8 mouse cellular contexts compared by ENCODE assay signal in genomic region chr4:59360704-59361103, GRCm38 (mm10).
DNase-seq lines count a peak whose midpoint lies in the region; ATAC-seq and TF ChIP-seq lines count a peak whose summit lies in the region.

No protein-coding gene starts in this region.

- H3K36me3 ChIP-seq in intestine, postnatal 0 days (ENCODE audit: control insufficient read depth, insufficient read depth) = no peaks in the 10 kb centered on the region
- no peaks in the 10 kb centered on the region for H3K36me3 ChIP-seq in intestine, embryonic 15.5 days
- H3K36me3 ChIP-seq in kidney, embryonic 15.5 days = no peaks in the 10 kb centered on the region
- H3K36me3 ChIP-seq in liver, embryonic 11.5 days (ENCODE audit: control insufficient read depth, insufficient read depth, low read length) = peaks cover 3% of the 10 kb centered on the region
- H3K36me3 ChIP-seq in stomach, embryonic 15.5 days = no peaks in the 10 kb centered on the region

- no peak overlapping the region for H3K9ac ChIP-seq in intestine, postnatal 0 days (ENCODE audit: low read depth, low read length)
- H3K9ac ChIP-seq in intestine, embryonic 15.5 days = no peak overlapping the region
- H3K9ac ChIP-seq in kidney, embryonic 15.5 days = 0 out of 2 replicates have a peak overlapping the region, but pooled peaks have one; percentile 23
- H3K9ac ChIP-seq in liver, embryonic 11.5 days (ENCODE audit: low read depth, low read length) = no peak overlapping the region
- H3K9ac ChIP-seq in stomach, embryonic 15.5 days = no peak overlapping the region

- H3K4me3 ChIP-seq in intestine, postnatal 0 days (ENCODE audit: low read depth, low read length) = no peak overlapping the region
- H3K4me3 ChIP-seq in intestine, embryonic 15.5 days (replicated peaks) = no peak overlapping the region
- H3K4me3 ChIP-seq in kidney, embryonic 15.5 days (replicated peaks) = no peak overlapping the region
- H3K4me3 ChIP-seq in liver, embryonic 11.5 days (ENCODE audit: low read depth, low read length) = no peak overlapping the region
- no peak overlapping the region for H3K4me3 ChIP-seq in stomach, embryonic 15.5 days (replicated peaks)

- H3K27ac ChIP-seq in intestine, postnatal 0 days (ENCODE audit: low read depth, low read length) = no peak overlapping the region
- H3K27ac ChIP-seq in intestine, embryonic 15.5 days = no peak overlapping the region
- peak overlapping the region; percentile 75 for H3K27ac ChIP-seq in kidney, embryonic 15.5 days
- no peak overlapping the region for H3K27ac ChIP-seq in liver, embryonic 11.5 days (ENCODE audit: low read depth, low read length)
- no peak overlapping the region for H3K27ac ChIP-seq in stomach, embryonic 15.5 days

- peak overlapping the region; percentile 33; the same call in 1 of the 2 replicates for H3K4me2 ChIP-seq in intestine, postnatal 0 days (replicated peaks; ENCODE audit: low read depth)
- no peak overlapping the region for H3K4me2 ChIP-seq in intestine, embryonic 15.5 days (replicated peaks)
- H3K4me2 ChIP-seq in kidney, embryonic 15.5 days = peak overlapping the region; percentile 43
- H3K4me2 ChIP-seq in liver, embryonic 11.5 days = peak overlapping the region; percentile 26; the same call in 1 of the 2 replicates
- 0 out of 2 replicates have a peak overlapping the region, but pooled peaks have one; percentile 29 for H3K4me2 ChIP-seq in stomach, embryonic 15.5 days

- no peaks in the 10 kb centered on the region for H3K27me3 ChIP-seq in intestine, postnatal 0 days (replicated peaks; ENCODE audit: control insufficient read depth, insufficient read depth, low read length)
- H3K27me3 ChIP-seq in intestine, embryonic 15.5 days (replicated peaks) = no peaks in the 10 kb centered on the region
- H3K27me3 ChIP-seq in kidney, embryonic 15.5 days = no peaks in the 10 kb centered on the region
- H3K27me3 ChIP-seq in liver, embryonic 11.5 days (replicated peaks; ENCODE audit: control insufficient read depth, insufficient read depth, low read length) = no peaks in the 10 kb centered on the region
- H3K27me3 ChIP-seq in stomach, embryonic 15.5 days (replicated peaks) = no peaks in the 10 kb centered on the region

- WGBS in intestine, postnatal 0 days = 2% methylated on average over 15 of the region's 15 CpGs
- 6% methylated on average over 15 of the region's 15 CpGs for WGBS in intestine, embryonic 15.5 days
- WGBS in kidney, embryonic 15.5 days = 3% methylated on average over 15 of the region's 15 CpGs
- WGBS in liver, embryonic 11.5 days = 11% methylated on average over 15 of the region's 15 CpGs
- WGBS in stomach, embryonic 15.5 days = 5% methylated on average over 15 of the region's 15 CpGs

- ATAC-seq in intestine, postnatal 0 days = no peak
- no peak for ATAC-seq in intestine, embryonic 15.5 days
- ATAC-seq in kidney, embryonic 15.5 days (replicated peaks; ENCODE audit: low FRiP score) = 0 out of 2 replicates have a peak, but pooled peaks have one; percentile 24
- ATAC-seq in liver, embryonic 11.5 days (replicated peaks; ENCODE audit: low FRiP score) = no peak
- ATAC-seq in stomach, embryonic 15.5 days (ENCODE audit: insufficient read depth, low FRiP score, low read depth) = no peak

- DNase-seq in cerebellum, postnatal 25 days = peak; percentile 79 to 88
- peak; percentile 73 for DNase-seq in gastrocnemius, postnatal 14 days
- DNase-seq in liver, embryonic 11.5 days (ENCODE audit: low spot score) = peak; percentile 67
- DNase-seq in natural killer cell, adult 2 months (ENCODE audit: low spot score in 2 of 2) = peak; percentile 68 to 79

- intact Hi-C loops in gastrocnemius, postnatal 14 days (cut with DNase I; ENCODE audit: low total_unique reads) = loop anchor here (5.0 kb wide), 1 partner anchor 207 kb away; no protein-coding TSS in a partner anchor

- peaks cover 8% of the 10 kb centered on the region; the same call in 1 of the 2 replicates for H3K4me1 ChIP-seq in intestine, postnatal 0 days (replicated peaks; ENCODE audit: control insufficient read depth, insufficient read depth, low read length)
- peaks cover 22% of the 10 kb centered on the region for H3K4me1 ChIP-seq in intestine, embryonic 15.5 days (replicated peaks)
- H3K4me1 ChIP-seq in kidney, embryonic 15.5 days = peaks cover 50% of the 10 kb centered on the region
- peaks cover 18% of the 10 kb centered on the region for H3K4me1 ChIP-seq in liver, embryonic 11.5 days (replicated peaks; ENCODE audit: control insufficient read depth, insufficient read depth, low read length)
- H3K4me1 ChIP-seq in stomach, embryonic 15.5 days = peaks cover 14% of the 10 kb centered on the region

- H3K9me3 ChIP-seq in intestine, postnatal 0 days (ENCODE audit: control insufficient read depth) = no peaks in the 10 kb centered on the region
- H3K9me3 ChIP-seq in intestine, embryonic 15.5 days = no peaks in the 10 kb centered on the region
- H3K9me3 ChIP-seq in kidney, embryonic 15.5 days (replicated peaks) = no peaks in the 10 kb centered on the region
- H3K9me3 ChIP-seq in liver, embryonic 11.5 days (ENCODE audit: control insufficient read depth, low read length) = no peaks in the 10 kb centered on the region
- H3K9me3 ChIP-seq in stomach, embryonic 15.5 days = no peaks in the 10 kb centered on the region

- peak; percentile 94 for TF ChIP-seq CTCF in intestine, postnatal 0 days (IDR thresholded peaks at IDR 0.05; ENCODE audit: low read depth)
